Mouse (Mus musculus): ENCODE data around the gene Gm5269. TPM values are rescaled to one million over a fixed set of nuclear protein-coding genes. Genes with fewer than 3 reads are reported as not detected.

Gene Gm5269
- polyA plus RNA-seq, 1 experiment from 2014 or later, result not detected

Other genes starting within 250 kb of the Gm5269 start
- gene Wdr75, start 95.1 kb downstream of the Gm5269 start, polyA plus RNA-seq (2016; fragmentation: Nextera tagmentation; extraction: Ambion mirVana), result 57.4 and 60.8 TPM in 2 replicates
- gene Slc40a1, start 36.2 kb upstream of the Gm5269 start, polyA plus RNA-seq (2016; fragmentation: Nextera tagmentation; extraction: Ambion mirVana), result 20.9 and 21.4 TPM in 2 replicates
- gene Dnah7b, start 176.0 kb upstream of the Gm5269 start, polyA plus RNA-seq (2016; fragmentation: Nextera tagmentation; extraction: Ambion mirVana), result 2.3 and 3.8 TPM in 2 replicates

Measured in hindbrain, embryonic 12.5 days (tissue).